Mouse (Mus musculus) layer of hippocampus, postnatal 10 days (tissue): ENCODE measurements around the gene Alpl. TPM values are rescaled to one million over a fixed set of nuclear protein-coding genes. Genes with fewer than 3 reads are reported as not detected.

Experiments
- DNase-seq, 2 experiments: peaks; one replicate each; pipeline ENCODE4 v3.0.0; 2021; ENCODE audit warnings: low spot score in 2 of 2
- total RNA-seq, 2 experiments: library from RNA; stranded (reverse); gene quantifications; 2 replicates each; pipeline ENCODE4 v1.2.3; 2021

The Alpl gene
- total RNA-seq, 2 experiments from 2014 or later: 6.0 to 7.4 TPM

DNA sequence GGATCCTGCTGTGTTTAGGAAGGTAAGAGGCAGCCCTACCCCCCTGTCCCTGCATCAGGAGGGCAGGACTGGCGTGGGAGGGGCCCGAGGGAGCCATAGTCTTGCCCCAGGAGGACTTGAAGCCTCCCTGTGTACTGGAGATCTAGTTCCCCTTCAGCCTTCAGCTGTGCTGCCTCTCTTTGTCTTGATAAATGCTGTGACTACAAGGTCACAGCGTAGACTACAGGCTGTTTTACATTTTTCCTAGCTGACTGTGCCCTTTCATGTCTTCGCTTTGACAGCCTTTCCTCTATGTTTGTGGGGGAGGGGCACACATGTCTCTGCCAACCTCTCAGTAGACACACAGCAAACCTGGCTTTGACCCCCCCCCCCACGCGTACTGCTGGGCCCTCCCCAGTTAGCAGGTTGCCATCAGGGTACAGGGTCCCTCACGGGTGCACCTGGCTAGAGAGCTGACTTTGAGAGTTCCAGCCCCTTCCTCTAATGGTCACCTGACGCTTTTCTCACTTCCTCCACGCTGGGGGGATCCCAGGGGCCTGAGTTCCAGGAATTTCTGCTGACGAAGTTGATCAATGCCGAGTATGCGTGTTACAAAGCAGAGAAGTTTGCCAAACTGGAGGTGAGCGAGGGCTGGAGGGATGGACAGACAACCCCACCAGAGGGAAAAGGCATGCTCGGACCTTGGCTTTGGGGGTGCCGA, 76.7 kb downstream of the Alpl start:
- no peak for DNase-seq

DNA sequence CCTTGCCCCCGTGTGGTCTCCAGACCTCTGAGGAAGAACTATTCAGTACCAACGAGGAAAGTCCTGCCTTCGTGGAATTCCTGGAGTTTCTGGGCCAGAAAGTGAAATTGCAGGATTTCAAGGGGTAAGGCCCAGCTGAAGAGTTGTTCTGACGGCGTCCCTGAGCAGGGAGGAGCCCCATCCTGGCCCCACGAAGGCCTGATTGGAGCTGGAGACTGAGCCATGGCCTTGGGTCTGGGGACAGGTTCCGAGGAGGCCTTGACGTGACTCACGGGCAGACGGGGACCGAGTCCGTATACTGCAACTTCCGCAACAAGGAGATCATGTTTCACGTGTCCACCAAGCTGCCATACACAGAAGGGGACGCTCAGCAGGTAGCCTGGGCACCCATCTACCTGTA, 78.5 kb downstream of the Alpl start:
- DNase-seq: no peak

DNA sequence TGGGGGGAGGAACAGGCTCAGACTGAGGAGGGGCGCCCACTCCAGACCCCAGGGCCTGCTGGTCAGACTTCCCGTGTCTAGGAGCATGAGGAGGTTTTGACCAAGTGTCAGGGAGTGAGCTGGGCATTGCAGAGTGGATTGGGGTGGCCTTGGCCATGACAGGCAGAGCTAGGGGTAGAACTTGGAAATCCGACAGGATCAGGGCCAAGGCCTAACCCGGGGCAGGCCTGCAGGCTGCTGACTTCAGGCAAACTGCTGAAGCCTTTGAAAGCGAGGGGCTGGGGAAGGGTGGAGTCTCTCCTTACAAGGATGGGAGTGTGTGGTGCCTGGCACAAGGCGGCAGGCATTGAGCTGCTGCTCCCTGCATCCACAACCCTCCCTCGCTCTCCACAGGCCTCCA, 79.2 kb downstream of the Alpl start:
- DNase-seq: no peak

GRCm38 (mm10) chr4:137714020-137714624, 82.1 kb downstream of the Alpl start:
- DNase-seq: no peak

- DNase-seq: no peak
Measured at GRCm38 (mm10) chr4:137712963-137713362, 83.2 kb downstream of the Alpl start.

- peak; percentile 72 to 86 for DNase-seq
Measured at GRCm38 (mm10) chr4:137707216-137707990, 88.8 kb downstream of the Alpl start.

DNA sequence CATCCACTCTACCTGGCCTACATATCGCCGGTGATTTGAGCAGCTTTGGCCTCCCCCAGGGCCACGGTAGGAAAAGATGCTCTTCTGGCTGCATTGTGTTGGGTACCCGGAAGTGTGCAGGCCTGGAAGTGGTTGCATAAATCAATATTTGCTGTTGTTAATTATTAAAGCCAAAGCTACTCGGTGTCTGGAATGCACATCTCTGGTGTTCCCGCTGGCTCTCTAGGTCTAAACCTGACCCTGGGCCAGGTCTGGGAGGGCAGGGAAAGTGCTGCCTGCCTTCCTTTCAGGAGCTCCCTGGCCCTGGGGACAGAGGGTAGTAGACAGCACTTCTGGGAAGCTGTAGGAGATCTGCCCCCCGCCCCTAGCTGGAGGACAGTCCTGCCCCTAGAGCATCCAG, 89.7 kb downstream of the Alpl start:
- no peak for DNase-seq

DNA sequence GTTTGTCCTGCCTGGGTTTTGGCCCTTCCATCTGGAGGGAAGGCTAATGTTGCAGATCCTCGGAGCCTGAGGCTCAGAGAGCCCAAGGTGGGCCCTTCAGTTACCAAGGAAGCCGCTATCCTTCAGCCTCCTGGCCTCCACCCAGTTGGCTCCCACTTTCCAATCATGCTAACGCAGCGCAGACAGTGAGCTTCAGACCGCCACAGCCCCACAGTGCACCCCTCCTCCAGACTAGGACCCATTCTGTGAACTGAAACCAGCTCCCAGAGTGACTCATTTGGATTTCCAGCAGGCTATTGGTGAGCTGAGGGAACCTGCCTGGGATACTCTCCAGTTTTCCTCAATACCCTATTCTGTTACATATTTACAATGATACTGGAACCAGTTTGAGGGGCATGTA, 90.8 kb downstream of the Alpl start:
- no peak for DNase-seq

GRCm38 (mm10) chr4:137704561-137704960, 91.6 kb downstream of the Alpl start:
- DNase-seq: no peak

DNA sequence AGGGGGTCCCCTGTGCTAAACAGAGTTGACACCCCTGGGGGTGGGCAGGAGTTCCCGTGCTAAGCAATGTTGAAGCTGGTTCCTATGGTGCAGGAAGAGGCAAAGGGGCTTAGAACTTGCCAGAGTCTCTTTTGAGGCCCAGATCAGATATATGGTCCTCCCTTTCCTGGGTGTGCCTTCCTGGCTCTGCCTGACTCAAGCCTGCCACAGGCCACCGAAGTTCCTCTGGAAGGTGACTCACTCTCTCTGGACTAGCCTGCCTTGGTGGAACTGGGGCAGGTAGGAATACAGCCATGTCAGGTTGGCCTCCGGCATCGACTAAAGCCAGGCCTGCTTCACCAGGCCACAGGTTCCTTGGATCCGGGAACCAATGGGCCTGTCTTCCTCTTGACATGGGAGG, 93.1 kb downstream of the Alpl start:
- no peak for DNase-seq

DNA sequence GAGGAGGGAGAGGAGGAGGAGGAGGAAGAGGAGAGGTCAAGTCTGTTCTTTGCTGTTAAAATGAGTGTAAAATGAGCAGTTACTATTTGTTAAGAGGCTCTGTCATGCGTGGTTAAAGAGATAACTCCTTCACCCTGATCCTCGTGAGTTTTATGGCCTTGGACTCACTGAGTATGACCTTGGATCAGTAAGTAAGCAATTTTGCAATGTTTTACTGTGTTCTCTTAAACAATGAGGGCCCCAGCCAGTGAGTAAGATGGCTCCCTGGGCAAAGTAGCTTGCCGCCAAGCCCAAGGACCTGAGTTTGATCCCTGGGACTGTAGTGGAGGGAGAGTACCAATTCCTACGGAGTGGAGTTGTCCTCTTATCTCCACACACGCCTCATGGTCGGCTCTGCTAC, 95.2 kb downstream of the Alpl start:
- DNase-seq: no peak

DNA sequence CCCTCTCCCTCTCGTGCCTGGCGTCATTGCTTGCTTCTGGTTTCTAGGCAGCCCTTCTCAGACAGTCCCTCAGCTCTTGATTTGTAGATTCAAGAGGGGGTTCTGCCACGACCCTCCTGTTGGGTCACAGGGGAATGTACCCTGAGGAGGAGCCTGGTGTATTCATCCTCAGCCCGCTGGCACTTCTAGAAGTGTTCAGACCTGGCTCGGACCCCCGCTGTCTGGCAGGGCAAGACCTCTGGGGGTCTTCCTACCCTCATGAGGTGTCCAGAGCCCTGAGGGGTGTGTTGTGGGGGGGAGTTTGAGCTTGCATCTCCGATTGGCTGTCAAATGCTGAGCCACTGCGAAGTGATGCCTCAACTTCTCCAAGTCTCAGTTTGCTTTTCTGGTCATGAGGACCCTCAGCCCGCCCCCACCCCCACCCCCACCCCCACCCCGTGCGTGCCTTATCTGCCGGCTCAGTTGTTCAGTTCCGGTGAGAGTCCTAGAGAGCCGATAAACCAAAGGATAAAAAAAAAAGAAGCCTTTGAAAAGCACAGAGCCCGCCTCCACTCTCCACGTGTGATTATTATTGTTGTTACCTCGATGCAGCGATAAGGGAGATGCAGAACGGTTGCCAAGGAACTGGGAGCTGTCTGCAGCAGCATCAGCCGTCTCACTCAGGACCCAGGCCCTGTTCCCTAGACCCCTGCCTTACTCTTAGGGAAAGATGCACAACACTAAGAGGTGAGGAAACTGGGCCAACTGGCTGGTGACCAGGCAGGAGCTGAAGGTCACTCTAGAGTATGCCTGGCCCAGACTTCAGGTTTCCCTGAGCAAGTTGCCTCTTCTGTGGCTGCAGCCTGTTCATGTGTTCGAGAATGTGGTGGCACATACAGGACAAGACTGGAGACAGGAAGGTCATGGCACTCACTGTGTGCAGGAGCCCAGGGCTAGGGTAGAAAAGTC, 96.6 kb downstream of the Alpl start:
- no peak for DNase-seq

DNA sequence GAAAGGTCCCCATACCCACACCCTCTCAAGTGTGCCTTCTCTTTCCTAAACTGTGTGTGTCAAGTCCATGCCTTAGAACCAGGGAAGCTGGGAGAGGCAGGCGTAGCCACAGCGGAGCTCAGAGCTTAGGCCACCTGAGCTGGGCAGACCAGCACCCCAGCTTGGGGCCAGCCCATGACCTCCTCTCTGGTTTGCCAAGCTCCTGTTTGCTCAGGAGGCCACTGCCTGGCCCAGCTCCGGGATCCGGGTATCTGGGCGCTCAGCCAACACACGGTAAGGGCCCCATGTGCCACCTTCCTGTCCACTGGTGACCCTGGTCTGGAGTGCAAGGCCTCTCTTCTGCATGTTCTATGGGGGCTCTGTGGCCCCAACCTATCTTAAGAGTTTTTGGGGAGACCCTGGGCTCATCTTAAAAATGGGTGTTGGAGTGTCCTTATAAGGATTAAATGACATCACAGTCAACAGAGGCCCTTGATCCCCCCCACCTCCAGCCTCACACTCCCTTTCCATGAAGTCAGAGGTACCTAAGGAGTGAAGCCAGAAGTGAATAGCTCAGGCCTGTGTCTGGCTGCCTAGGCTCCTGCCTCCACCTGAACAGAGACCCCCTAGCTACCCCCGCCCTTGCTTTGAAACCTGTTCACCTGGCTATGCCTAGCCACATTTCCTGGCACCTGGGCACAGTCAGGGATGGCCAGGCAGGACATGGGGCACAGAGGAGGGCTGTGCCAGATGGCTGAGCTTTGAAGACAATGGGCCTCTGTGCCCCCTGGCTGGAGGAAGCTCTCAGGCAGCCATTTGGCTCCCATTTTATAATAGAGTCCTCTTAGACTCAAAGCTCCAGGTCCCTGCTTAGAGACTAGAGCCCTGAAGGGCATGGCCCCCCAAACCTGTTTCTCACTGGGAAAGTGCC, 97.9 kb downstream of the Alpl start:
- DNase-seq: no peak

GRCm38 (mm10) chr4:137697156-137697885, 98.9 kb downstream of the Alpl start:
- no peak for DNase-seq

GRCm38 (mm10) chr4:137695900-137696299, 100.3 kb downstream of the Alpl start:
- no peak for DNase-seq

DNA sequence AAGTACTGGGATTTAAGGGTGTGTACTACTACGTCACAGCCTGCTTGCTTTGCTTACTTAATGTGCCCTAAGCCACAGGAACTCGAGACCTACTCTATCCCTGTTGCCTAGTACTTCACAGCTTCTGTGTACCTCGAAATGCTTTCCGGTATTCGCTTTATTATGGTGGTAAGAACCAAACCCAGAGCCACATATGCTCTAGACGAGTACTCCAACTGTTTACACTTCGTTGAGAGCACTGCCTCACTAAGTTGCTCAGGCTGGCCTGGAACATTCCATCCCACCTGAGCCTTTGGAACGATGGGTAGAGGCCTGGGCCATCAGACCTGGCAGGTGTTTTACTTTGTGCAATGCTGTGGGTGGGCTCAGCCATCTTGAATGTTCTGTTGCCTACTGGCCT, 100.9 kb downstream of the Alpl start:
- DNase-seq: no peak

GRCm38 (mm10) chr4:137692107-137692902, 103.9 kb downstream of the Alpl start:
- no peak for DNase-seq
